Mouse (Mus musculus): Measurements from ENCODE around the gene Lgsn. TPM values are rescaled to one million over a fixed set of nuclear protein-coding genes. Genes with fewer than 3 reads are reported as not detected.

The Lgsn gene
- not detected in 2 replicates for polyA plus RNA-seq (2014; fragmentation: Nextera tagmentation; extraction: Ambion mirVana)

GRCm38 (mm10) chr1:31176101-31176500 lies at the start of gene Lgsn:
Gene Lgsn, plus strand, starts transcription at chr1:31176401.
- Histone ChIP-seq H3K4me1 (ENCODE audit: insufficient read depth) (no peaks in the 10 kb centered on the region), H3K4me3 (ENCODE audit: low read depth, low read length) (no peak within 1 kb of the TSS), H3K9me3 (ENCODE audit: low read depth, low read length) (no peaks in the 10 kb centered on the region), H3K4me2 (no peak within 1 kb of the TSS), H3K9ac (no peak within 1 kb of the TSS), H3K27ac (ENCODE audit: low read depth) (no peak within 1 kb of the TSS), H3K27me3 (ENCODE audit: insufficient read depth, low read length) (no peaks in the 10 kb centered on the region), H3K36me3 (ENCODE audit: insufficient read depth) (no peaks in the 10 kb centered on the region)
- DNase-seq (no peak), ATAC-seq (ENCODE audit: insufficient read depth) (no peak)
- no peak for TF ChIP-seq CTCF (IDR thresholded peaks at IDR 0.05; ENCODE audit: low read depth)
- 71% methylated on average over 5 of the region's 5 CpGs for WGBS

- ATAC-seq (ENCODE audit: insufficient read depth): no peak
Measured at GRCm38 (mm10) chr1:31138387-31138786, 37.8 kb upstream of the Lgsn start.

GRCm38 (mm10) chr1:31142288-31143094 lies 33.7 kb upstream of the Lgsn start:
- Histone ChIP-seq H3K4me3 (ENCODE audit: low read depth, low read length) (no peak overlapping the region), H3K27me3 (ENCODE audit: insufficient read depth, low read length) (no peaks in the 10 kb centered on the region), H3K36me3 (ENCODE audit: insufficient read depth) (no peaks in the 10 kb centered on the region), H3K9ac (no peak overlapping the region; the same call in 1 of the 2 replicates), H3K4me1 (ENCODE audit: insufficient read depth) (0 out of 2 replicates have a peak, but pooled peaks cover 3% of the 10 kb centered on the region), H3K4me2 (peak overlapping the region; percentile 38; the same call in 1 of the 2 replicates), H3K9me3 (ENCODE audit: low read depth, low read length) (no peaks in the 10 kb centered on the region), H3K27ac (ENCODE audit: low read depth) (peak overlapping the region; percentile 30)
- DNase-seq (peak; percentile 70), ATAC-seq (ENCODE audit: insufficient read depth) (peak; percentile 86)
- WGBS: 13% methylated on average over 8 of the region's 8 CpGs
- TF ChIP-seq CTCF (IDR thresholded peaks at IDR 0.05; ENCODE audit: low read depth): no peak

More at GRCm38 (mm10) chr1:31138387-31138786, 37.8 kb upstream of the Lgsn start:
- 42% methylated on average over 3 of the region's 3 CpGs for WGBS
- no peaks in the 10 kb centered on the region for H3K9me3 ChIP-seq (ENCODE audit: low read depth, low read length)
- H3K4me1 ChIP-seq (ENCODE audit: insufficient read depth): 0 out of 2 replicates have a peak, but pooled peaks cover 3% of the 10 kb centered on the region
- H3K27ac ChIP-seq (ENCODE audit: low read depth): no peak overlapping the region
- H3K4me2 ChIP-seq: no peak overlapping the region
- DNase-seq: no peak
- no peak for TF ChIP-seq CTCF (IDR thresholded peaks at IDR 0.05; ENCODE audit: low read depth)
- H3K4me3 ChIP-seq (ENCODE audit: low read depth, low read length): no peak overlapping the region
- no peaks in the 10 kb centered on the region for H3K27me3 ChIP-seq (ENCODE audit: insufficient read depth, low read length)
- H3K9ac ChIP-seq: no peak overlapping the region
- H3K36me3 ChIP-seq (ENCODE audit: insufficient read depth): no peaks in the 10 kb centered on the region

DNA sequence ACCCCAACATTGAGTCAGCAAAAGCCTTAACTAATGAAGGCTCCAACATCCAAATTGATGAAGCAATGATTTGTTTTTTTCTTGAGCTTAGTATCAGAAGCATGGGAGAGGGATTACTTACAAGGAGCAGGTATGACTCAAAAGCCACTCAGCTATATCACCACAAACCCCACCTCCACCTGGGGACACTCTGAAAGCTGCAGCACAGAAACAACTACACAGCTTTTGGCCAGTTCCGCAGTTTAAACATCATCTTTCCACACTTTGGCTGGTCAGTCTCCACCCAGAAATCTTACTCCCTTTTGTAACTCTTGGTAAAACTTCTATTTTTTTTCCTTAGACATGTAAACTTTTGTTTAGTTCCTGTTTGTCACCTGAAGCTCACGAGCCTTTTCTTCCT lies 32.6 kb upstream of the Lgsn start:
- Histone ChIP-seq H3K4me2 (no peak overlapping the region), H3K27me3 (ENCODE audit: insufficient read depth, low read length) (no peaks in the 10 kb centered on the region), H3K4me1 (ENCODE audit: insufficient read depth) (0 out of 2 replicates have a peak, but pooled peaks cover 3% of the 10 kb centered on the region), H3K9me3 (ENCODE audit: low read depth, low read length) (no peaks in the 10 kb centered on the region), H3K9ac (no peak overlapping the region), H3K27ac (ENCODE audit: low read depth) (no peak overlapping the region), H3K4me3 (ENCODE audit: low read depth, low read length) (no peak overlapping the region), H3K36me3 (ENCODE audit: insufficient read depth) (no peaks in the 10 kb centered on the region)
- no peak for TF ChIP-seq CTCF (IDR thresholded peaks at IDR 0.05; ENCODE audit: low read depth)
- DNase-seq: no peak
- ATAC-seq (ENCODE audit: insufficient read depth): no peak; the same call in 1 of the 2 replicates
- 65% methylated on average over 2 of the region's 2 CpGs for WGBS

GRCm38 (mm10) chr1:31149671-31150070 lies 26.5 kb upstream of the Lgsn start:
- TF ChIP-seq CTCF (IDR thresholded peaks at IDR 0.05; ENCODE audit: low read depth): no peak
- Histone ChIP-seq H3K4me3 (ENCODE audit: low read depth, low read length) (no peak overlapping the region), H3K27me3 (ENCODE audit: insufficient read depth, low read length) (no peaks in the 10 kb centered on the region), H3K9me3 (ENCODE audit: low read depth, low read length) (no peaks in the 10 kb centered on the region), H3K4me1 (ENCODE audit: insufficient read depth) (no peaks in the 10 kb centered on the region), H3K36me3 (ENCODE audit: insufficient read depth) (no peaks in the 10 kb centered on the region), H3K9ac (no peak overlapping the region), H3K4me2 (no peak overlapping the region), H3K27ac (ENCODE audit: low read depth) (no peak overlapping the region)
- DNase-seq (peak; percentile 6), ATAC-seq (ENCODE audit: insufficient read depth) (peak; percentile 44; the same call in 1 of the 2 replicates)
- 20% methylated on average over 6 of the region's 6 CpGs for WGBS

DNA sequence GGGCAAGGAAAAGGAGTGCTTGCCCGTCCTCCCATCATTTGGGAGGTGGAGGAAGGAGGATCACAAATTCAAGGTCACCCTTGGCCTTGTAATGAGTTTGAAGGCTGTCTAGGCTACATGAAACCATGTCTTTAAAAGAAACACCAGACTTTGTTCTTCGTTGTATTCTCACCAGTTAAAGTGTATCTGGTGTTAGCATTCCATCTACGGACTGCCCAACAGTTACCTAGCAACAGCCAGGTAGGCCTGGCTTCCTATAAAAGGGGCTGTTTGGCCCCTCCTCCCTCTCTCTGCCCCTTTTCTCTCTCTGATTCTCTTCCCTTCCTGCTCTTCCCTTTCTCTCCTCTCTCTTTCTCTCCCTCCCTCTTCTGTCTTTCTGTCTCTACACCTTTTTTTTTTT lies 25.7 kb upstream of the Lgsn start:
- no peak overlapping the region for H3K27ac ChIP-seq (ENCODE audit: low read depth)
- no peaks in the 10 kb centered on the region for H3K36me3 ChIP-seq (ENCODE audit: insufficient read depth)
- H3K9me3 ChIP-seq (ENCODE audit: low read depth, low read length): no peaks in the 10 kb centered on the region
- H3K27me3 ChIP-seq (ENCODE audit: insufficient read depth, low read length): no peaks in the 10 kb centered on the region
- no peaks in the 10 kb centered on the region for H3K4me1 ChIP-seq (ENCODE audit: insufficient read depth)
- H3K4me2 ChIP-seq: no peak overlapping the region
- WGBS: 53% methylated on average over 3 of the region's 3 CpGs
- ATAC-seq (ENCODE audit: insufficient read depth) (no peak), DNase-seq (no peak)
- no peak for TF ChIP-seq CTCF (IDR thresholded peaks at IDR 0.05; ENCODE audit: low read depth)
- no peak overlapping the region for H3K9ac ChIP-seq
- no peak overlapping the region for H3K4me3 ChIP-seq (ENCODE audit: low read depth, low read length)

DNA sequence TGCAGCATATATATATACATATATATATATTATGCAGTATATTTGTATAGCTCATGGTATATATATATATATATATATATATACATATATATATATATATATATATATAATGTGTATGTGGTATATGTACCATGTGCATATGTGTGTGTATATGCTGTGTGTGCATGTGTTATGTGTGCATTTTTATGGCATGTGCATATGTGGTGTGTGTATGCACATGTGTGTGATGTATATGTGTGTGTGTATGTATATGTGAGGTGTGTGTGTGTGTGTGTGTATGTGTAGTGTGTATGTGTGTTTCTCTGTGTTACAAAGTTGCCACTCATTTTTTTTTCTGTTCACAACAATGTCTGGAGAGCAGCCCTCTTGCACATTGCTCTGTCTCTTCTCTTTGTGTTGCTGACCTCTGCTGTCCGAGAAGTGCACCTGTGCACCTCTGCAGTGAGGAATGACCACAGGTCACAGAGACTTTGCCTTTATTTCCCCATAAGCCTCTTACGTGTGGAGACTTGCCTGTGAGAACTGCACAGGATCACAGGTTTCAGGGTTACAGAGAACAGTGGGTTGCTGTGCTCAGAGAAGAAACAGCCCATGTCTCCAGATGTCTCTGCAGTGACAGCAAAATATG lies 23.3 kb upstream of the Lgsn start:
- peak; percentile 21; the same call in 1 of the 2 replicates for ATAC-seq (ENCODE audit: insufficient read depth)
- Histone ChIP-seq H3K9ac (no peak overlapping the region), H3K4me1 (ENCODE audit: insufficient read depth) (no peaks in the 10 kb centered on the region), H3K27ac (ENCODE audit: low read depth) (no peak overlapping the region), H3K4me3 (ENCODE audit: low read depth, low read length) (no peak overlapping the region), H3K36me3 (ENCODE audit: insufficient read depth) (no peaks in the 10 kb centered on the region), H3K9me3 (ENCODE audit: low read depth, low read length) (no peaks in the 10 kb centered on the region), H3K4me2 (no peak overlapping the region), H3K27me3 (ENCODE audit: insufficient read depth, low read length) (no peaks in the 10 kb centered on the region)
- no peak for DNase-seq
- TF ChIP-seq CTCF (IDR thresholded peaks at IDR 0.05; ENCODE audit: low read depth): peak; percentile 47
- WGBS: 35% methylated on average over 2 of the region's 2 CpGs

All from lung, embryonic 14.5 days (tissue).